Mouse (Mus musculus) layer of hippocampus, postnatal 36 days (tissue): ENCODE data around the gene Arhgef15. TPM values are rescaled to one million over a fixed set of nuclear protein-coding genes. Genes with fewer than 3 reads are reported as not detected.
"Not testable (repeated sequence)": the region's sequence is repeated elsewhere in the genome, so short reads cannot be mapped to it uniquely, and the experiment has no call there.

ENCODE experiments used
- DNase-seq, 2 experiments: peaks; one replicate each; pipeline ENCODE4 v3.0.0; 2022
- total RNA-seq, 2 experiments: library from RNA; stranded (reverse); gene quantifications; 2 replicates each; pipeline ENCODE4 v1.2.3; 2021

Arhgef15 gene
- total RNA-seq, 2 experiments from 2014 or later, result 7.4 to 10.5 TPM

- no peak for DNase-seq
Measured at GRCm38 (mm10) chr11:68965050-68965449, 7.8 kb upstream of the Arhgef15 start.

- no peak for DNase-seq
Measured at GRCm38 (mm10) chr11:68963405-68963804, 6.1 kb upstream of the Arhgef15 start.

- not testable (repeated sequence) for DNase-seq
Measured at GRCm38 (mm10) chr11:68962159-68962558, 4.9 kb upstream of the Arhgef15 start.

GRCm38 (mm10) chr11:68961596-68961995 is 4.3 kb upstream of the Arhgef15 start:
- DNase-seq, result no peak

GRCm38 (mm10) chr11:68957971-68958370 is 691 bp upstream of the Arhgef15 start:
- DNase-seq, result no peak

GRCm38 (mm10) chr11:68956697-68957096 is 583 bp downstream of the Arhgef15 start:
- no peak for DNase-seq

GRCm38 (mm10) chr11:68956107-68956506 is 1.2 kb downstream of the Arhgef15 start:
- no peak for DNase-seq

GRCm38 (mm10) chr11:68955473-68955872 is 1.8 kb downstream of the Arhgef15 start:
- DNase-seq, result no peak

GRCm38 (mm10) chr11:68954408-68954807 is 2.9 kb downstream of the Arhgef15 start:
- DNase-seq, result no peak

- no peak for DNase-seq
Measured at GRCm38 (mm10) chr11:68953903-68954302, 3.4 kb downstream of the Arhgef15 start.

- DNase-seq, result no peak
Measured at GRCm38 (mm10) chr11:68947542-68947993, 9.7 kb downstream of the Arhgef15 start.

GRCm38 (mm10) chr11:68946806-68947440 is 10.4 kb downstream of the Arhgef15 start:
- DNase-seq, result no peak

- DNase-seq, result no peak
Measured at GRCm38 (mm10) chr11:68946001-68946400, 11.3 kb downstream of the Arhgef15 start.

GRCm38 (mm10) chr11:68945245-68945644 is 12.0 kb downstream of the Arhgef15 start:
- no peak for DNase-seq

- no peak for DNase-seq
Measured at GRCm38 (mm10) chr11:68942731-68943130, 14.5 kb downstream of the Arhgef15 start.

GRCm38 (mm10) chr11:68940516-68940915 is 16.8 kb downstream of the Arhgef15 start:
- DNase-seq, result no peak

GRCm38 (mm10) chr11:68939451-68940304 is 17.6 kb downstream of the Arhgef15 start:
- peak; percentile 83 to 86 for DNase-seq

- DNase-seq, result not testable (repeated sequence)
Measured at GRCm38 (mm10) chr11:68936951-68937350, 20.3 kb downstream of the Arhgef15 start.

GRCm38 (mm10) chr11:68933885-68934507 is 23.3 kb downstream of the Arhgef15 start:
- no peak for DNase-seq

GRCm38 (mm10) chr11:68929947-68930346 is 27.3 kb downstream of the Arhgef15 start:
- DNase-seq, result no peak

- no peak for DNase-seq
Measured at GRCm38 (mm10) chr11:68926981-68927380, 30.3 kb downstream of the Arhgef15 start, which contains the start of gene Odf4. Gene Odf4 (minus strand): TSS chr11:68927081.

- no peak for DNase-seq
Measured at GRCm38 (mm10) chr11:68924749-68925148, 32.5 kb downstream of the Arhgef15 start.

- no peak for DNase-seq
Measured at GRCm38 (mm10) chr11:68923191-68923590, 34.1 kb downstream of the Arhgef15 start.
